Mouse (Mus musculus): ENCODE measurements at regions not wholly inside any gene's neighbourhood (a gene's known extent, or its start where the extent isn't known, plus 50 kb on each side); places are given as distances from the start of the nearest gene placed in this dataset.

DNA sequence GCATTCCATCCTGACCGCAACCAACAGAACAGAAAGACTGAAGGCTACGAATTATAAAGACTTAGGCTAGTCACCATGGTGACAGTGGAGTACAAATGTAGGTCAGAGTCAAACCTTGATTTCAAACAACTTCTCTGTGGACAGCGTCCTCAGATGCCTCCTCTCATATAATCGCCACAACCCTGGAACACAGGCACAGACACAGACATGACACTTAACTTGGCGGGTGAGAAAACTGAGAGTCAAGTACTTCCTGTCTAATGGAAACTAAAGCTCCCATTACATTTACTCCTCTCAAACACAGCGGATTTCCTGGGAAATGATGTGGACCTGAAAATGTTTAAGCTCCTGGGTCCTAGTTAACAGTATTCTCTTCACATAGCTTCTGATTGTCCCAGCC, 149.5 kb upstream of the Frmd6 start:
- 71% methylated on average over 6 of the region's 6 CpGs for WGBS (ENCODE audit: insufficient replicate concordance)
- no peaks in the 10 kb centered on the region for H3K27me3 ChIP-seq (ENCODE audit: control insufficient read depth, insufficient read depth, low read depth, low read length)
- H3K9ac ChIP-seq (ENCODE audit: low read depth, low read length), result no peak overlapping the region
- no peaks in the 10 kb centered on the region for H3K9me3 ChIP-seq (replicated peaks; ENCODE audit: control insufficient read depth, low read length)
- no peaks in the 10 kb centered on the region for H3K4me1 ChIP-seq (ENCODE audit: control insufficient read depth, low read depth, low read length)
- H3K36me3 ChIP-seq (ENCODE audit: control insufficient read depth, insufficient read depth), result no peaks in the 10 kb centered on the region
- H3K27ac ChIP-seq (ENCODE audit: low read length), result no peak overlapping the region
- H3K4me2 ChIP-seq (ENCODE audit: low read depth, low read length), result no peak overlapping the region
- ATAC-seq (ENCODE audit: low read depth), result no peak
- H3K4me3 ChIP-seq (ENCODE audit: low read depth, low read length), result no peak overlapping the region

DNA sequence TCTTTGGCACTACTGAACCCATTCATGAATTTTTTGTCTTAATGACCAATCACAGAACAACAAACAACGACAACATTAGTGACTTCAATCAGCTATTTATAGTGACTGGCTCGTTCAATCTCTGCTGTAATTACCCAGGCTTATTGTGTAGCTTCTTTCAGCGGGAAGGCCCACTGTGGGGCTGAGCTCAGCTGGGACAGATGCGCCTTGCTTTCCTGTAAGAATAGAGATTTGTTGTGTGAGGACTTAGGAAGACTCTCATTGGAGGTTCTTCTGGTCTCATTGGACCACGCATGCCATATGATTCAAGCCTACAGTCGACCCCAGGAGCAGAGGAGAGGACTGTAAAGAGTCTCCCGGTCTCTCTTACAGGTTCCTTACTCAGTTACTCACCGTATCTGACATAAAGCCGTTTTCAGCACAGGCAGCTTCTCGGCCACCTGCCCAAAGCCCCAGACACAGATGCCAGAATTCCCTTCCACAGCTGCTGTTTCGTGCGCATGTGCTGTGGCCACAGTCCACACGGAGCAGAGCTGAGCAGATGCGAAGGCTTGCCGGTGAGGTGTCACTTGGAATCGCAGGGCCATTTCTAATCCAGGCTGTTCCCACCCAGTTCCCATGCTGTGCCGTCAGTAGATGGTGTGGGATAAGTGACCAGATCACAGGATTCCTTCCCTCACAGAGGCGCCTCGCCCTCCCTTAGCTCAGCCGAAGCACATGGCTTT, 145.5 kb upstream of the Frmd6 start:
- H3K27me3 ChIP-seq (ENCODE audit: control insufficient read depth, insufficient read depth, low read depth, low read length), result no peaks in the 10 kb centered on the region

GRCm38 (mm10) chr12:70681407-70681990, 143.8 kb upstream of the Frmd6 start:
- Histone ChIP-seq H3K4me2 (ENCODE audit: low read depth, low read length) (no peak overlapping the region), H3K27ac (ENCODE audit: low read length) (no peak overlapping the region), H3K27me3 (ENCODE audit: control insufficient read depth, insufficient read depth, low read depth, low read length) (no peaks in the 10 kb centered on the region), H3K4me3 (ENCODE audit: low read depth, low read length) (no peak overlapping the region), H3K4me1 (ENCODE audit: control insufficient read depth, low read depth, low read length) (no peaks in the 10 kb centered on the region), H3K9ac (ENCODE audit: low read depth, low read length) (no peak overlapping the region), H3K9me3 (replicated peaks; ENCODE audit: control insufficient read depth, low read length) (no peaks in the 10 kb centered on the region), H3K36me3 (ENCODE audit: control insufficient read depth, insufficient read depth) (no peaks in the 10 kb centered on the region)
- no peak for ATAC-seq (ENCODE audit: low read depth)
- WGBS (ENCODE audit: insufficient replicate concordance), result 73% methylated on average over 8 of the region's 8 CpGs

More for the DNA sequence above, 145.5 kb upstream of the Frmd6 start:
- no peaks in the 10 kb centered on the region for H3K4me1 ChIP-seq (ENCODE audit: control insufficient read depth, low read depth, low read length)
- ATAC-seq (ENCODE audit: low read depth), result no peak
- 74% methylated on average over 20 of the region's 20 CpGs for WGBS (ENCODE audit: insufficient replicate concordance)
- no peak overlapping the region for H3K9ac ChIP-seq (ENCODE audit: low read depth, low read length)
- no peaks in the 10 kb centered on the region for H3K9me3 ChIP-seq (replicated peaks; ENCODE audit: control insufficient read depth, low read length)
- no peak overlapping the region for H3K4me2 ChIP-seq (ENCODE audit: low read depth, low read length)
- H3K36me3 ChIP-seq (ENCODE audit: control insufficient read depth, insufficient read depth), result no peaks in the 10 kb centered on the region
- H3K4me3 ChIP-seq (ENCODE audit: low read depth, low read length), result no peak overlapping the region
- no peak overlapping the region for H3K27ac ChIP-seq (ENCODE audit: low read length)

- no peaks in the 10 kb centered on the region for H3K36me3 ChIP-seq (ENCODE audit: control insufficient read depth, insufficient read depth)
- no peaks in the 10 kb centered on the region for H3K9me3 ChIP-seq (replicated peaks; ENCODE audit: control insufficient read depth, low read length)
- H3K4me1 ChIP-seq (ENCODE audit: control insufficient read depth, low read depth, low read length), result no peaks in the 10 kb centered on the region
- 75% methylated on average over 9 of the region's 9 CpGs for WGBS (ENCODE audit: insufficient replicate concordance)
- H3K27me3 ChIP-seq (ENCODE audit: control insufficient read depth, insufficient read depth, low read depth, low read length), result no peaks in the 10 kb centered on the region
- H3K9ac ChIP-seq (ENCODE audit: low read depth, low read length), result no peak overlapping the region
- no peak overlapping the region for H3K27ac ChIP-seq (ENCODE audit: low read length)
- H3K4me3 ChIP-seq (ENCODE audit: low read depth, low read length), result no peak overlapping the region
- no peak overlapping the region for H3K4me2 ChIP-seq (ENCODE audit: low read depth, low read length)
- no peak for ATAC-seq (ENCODE audit: low read depth)
These were observed 141.0 kb upstream of the Frmd6 start for GRCm38 (mm10) chr12:70684354-70684753.

- Histone ChIP-seq H3K9me3 (replicated peaks; ENCODE audit: control insufficient read depth, low read length) (no peaks in the 10 kb centered on the region), H3K27ac (ENCODE audit: low read length) (no peak overlapping the region), H3K4me2 (ENCODE audit: low read depth, low read length) (no peak overlapping the region), H3K27me3 (ENCODE audit: control insufficient read depth, insufficient read depth, low read depth, low read length) (no peaks in the 10 kb centered on the region), H3K4me1 (ENCODE audit: control insufficient read depth, low read depth, low read length) (no peaks in the 10 kb centered on the region), H3K9ac (ENCODE audit: low read depth, low read length) (no peak overlapping the region), H3K36me3 (ENCODE audit: control insufficient read depth, insufficient read depth) (no peaks in the 10 kb centered on the region), H3K4me3 (ENCODE audit: low read depth, low read length) (no peak overlapping the region)
- 66% methylated on average over 10 of the region's 10 CpGs for WGBS (ENCODE audit: insufficient replicate concordance)
- ATAC-seq (ENCODE audit: low read depth), result no peak
These were observed 139.9 kb upstream of the Frmd6 start for GRCm38 (mm10) chr12:70685432-70685831.

DNA sequence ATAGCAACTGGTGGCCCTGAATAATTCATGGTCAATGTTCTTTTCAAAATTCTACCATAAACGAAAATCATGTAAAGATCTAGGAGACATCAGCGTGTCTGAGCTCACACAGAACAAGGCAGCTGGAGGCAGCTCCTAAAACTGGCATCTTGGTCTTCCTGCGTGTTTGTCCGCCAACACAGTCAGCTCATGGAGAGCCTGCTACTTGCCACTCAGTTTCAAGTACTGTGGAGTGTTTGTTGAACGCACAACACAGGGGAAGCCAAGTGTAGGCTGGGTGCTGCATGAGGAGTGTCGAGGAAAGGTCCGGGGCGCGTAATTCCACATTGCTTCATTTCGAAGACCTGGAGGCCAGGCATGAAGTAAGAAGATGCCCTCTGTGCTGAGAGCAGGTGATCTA, 139.0 kb upstream of the Frmd6 start:
- Histone ChIP-seq H3K4me2 (ENCODE audit: low read depth, low read length) (no peak overlapping the region), H3K4me1 (ENCODE audit: control insufficient read depth, low read depth, low read length) (no peaks in the 10 kb centered on the region), H3K27me3 (ENCODE audit: control insufficient read depth, insufficient read depth, low read depth, low read length) (no peaks in the 10 kb centered on the region), H3K36me3 (ENCODE audit: control insufficient read depth, insufficient read depth) (no peaks in the 10 kb centered on the region), H3K4me3 (ENCODE audit: low read depth, low read length) (no peak overlapping the region), H3K9ac (ENCODE audit: low read depth, low read length) (no peak overlapping the region), H3K27ac (ENCODE audit: low read length) (no peak overlapping the region), H3K9me3 (replicated peaks; ENCODE audit: control insufficient read depth, low read length) (no peaks in the 10 kb centered on the region)
- 75% methylated on average over 10 of the region's 10 CpGs for WGBS (ENCODE audit: insufficient replicate concordance)
- ATAC-seq (ENCODE audit: low read depth), result no peak

GRCm38 (mm10) chr12:70686971-70687370, 138.3 kb upstream of the Frmd6 start:
- no peaks in the 10 kb centered on the region for H3K36me3 ChIP-seq (ENCODE audit: control insufficient read depth, insufficient read depth)
- H3K9ac ChIP-seq (ENCODE audit: low read depth, low read length), result no peak overlapping the region
- no peak overlapping the region for H3K4me2 ChIP-seq (ENCODE audit: low read depth, low read length)
- WGBS (ENCODE audit: insufficient replicate concordance), result 75% methylated on average over 12 of the region's 12 CpGs
- ATAC-seq (ENCODE audit: low read depth), result no peak
- H3K4me1 ChIP-seq (ENCODE audit: control insufficient read depth, low read depth, low read length), result no peaks in the 10 kb centered on the region
- no peaks in the 10 kb centered on the region for H3K27me3 ChIP-seq (ENCODE audit: control insufficient read depth, insufficient read depth, low read depth, low read length)
- no peak overlapping the region for H3K4me3 ChIP-seq (ENCODE audit: low read depth, low read length)
- H3K9me3 ChIP-seq (replicated peaks; ENCODE audit: control insufficient read depth, low read length), result no peaks in the 10 kb centered on the region
- no peak overlapping the region for H3K27ac ChIP-seq (ENCODE audit: low read length)

DNA sequence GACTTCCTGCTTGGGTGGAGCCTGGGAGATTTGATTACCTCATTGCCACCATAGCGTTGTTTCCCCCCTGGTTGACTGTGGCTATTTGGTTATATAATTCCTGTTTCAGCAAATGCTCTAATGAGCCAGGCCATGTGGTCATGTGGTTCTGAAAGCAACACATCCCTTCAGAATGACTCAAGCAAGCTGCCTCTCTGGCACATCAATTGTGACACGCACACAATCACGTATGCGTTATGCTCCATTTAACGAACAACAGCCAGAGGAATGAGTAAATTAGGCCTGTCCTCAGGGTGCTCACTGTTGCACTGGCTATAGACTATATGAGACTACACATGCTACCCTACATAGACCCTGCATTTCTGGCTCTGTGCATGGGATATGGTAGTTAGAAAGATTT, 130.2 kb upstream of the Frmd6 start:
- H3K4me1 ChIP-seq (ENCODE audit: control insufficient read depth, low read depth, low read length), result no peaks in the 10 kb centered on the region
- H3K36me3 ChIP-seq (ENCODE audit: control insufficient read depth, insufficient read depth), result no peaks in the 10 kb centered on the region
- WGBS (ENCODE audit: insufficient replicate concordance), result 68% methylated on average over 5 of the region's 5 CpGs

DNA sequence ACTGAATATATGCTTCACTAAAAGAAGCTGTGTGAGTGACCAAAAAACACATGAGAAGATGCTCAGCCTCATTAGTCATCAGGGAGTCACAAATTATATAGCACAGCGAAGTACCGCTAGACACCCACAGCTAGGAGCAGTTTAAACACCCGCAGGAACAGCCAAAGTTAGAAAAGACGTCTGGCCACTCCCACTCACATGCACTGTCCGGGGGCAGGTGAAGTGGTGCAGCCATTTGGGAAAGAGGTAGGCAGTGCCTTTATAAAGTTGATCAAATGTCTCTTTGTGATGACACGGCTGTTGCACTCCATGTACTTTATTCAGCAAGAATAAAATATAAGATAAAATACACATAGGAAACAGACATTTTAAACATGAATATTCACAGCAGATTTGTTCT, 129.1 kb upstream of the Frmd6 start:
- WGBS (ENCODE audit: insufficient replicate concordance), result 72% methylated on average over 6 of the region's 6 CpGs
- H3K9ac ChIP-seq (ENCODE audit: low read depth, low read length), result no peak overlapping the region
- H3K4me2 ChIP-seq (ENCODE audit: low read depth, low read length), result no peak overlapping the region
- ATAC-seq (ENCODE audit: low read depth), result no peak
- no peak overlapping the region for H3K4me3 ChIP-seq (ENCODE audit: low read depth, low read length)
- H3K36me3 ChIP-seq (ENCODE audit: control insufficient read depth, insufficient read depth), result no peaks in the 10 kb centered on the region
- H3K4me1 ChIP-seq (ENCODE audit: control insufficient read depth, low read depth, low read length), result no peaks in the 10 kb centered on the region; the same call in 1 of the 2 replicates
- no peaks in the 10 kb centered on the region for H3K9me3 ChIP-seq (replicated peaks; ENCODE audit: control insufficient read depth, low read length)
- H3K27me3 ChIP-seq (ENCODE audit: control insufficient read depth, insufficient read depth, low read depth, low read length), result no peaks in the 10 kb centered on the region
- no peak overlapping the region for H3K27ac ChIP-seq (ENCODE audit: low read length)

More for the DNA sequence above, 130.2 kb upstream of the Frmd6 start:
- H3K4me3 ChIP-seq (ENCODE audit: low read depth, low read length), result no peak overlapping the region
- ATAC-seq (ENCODE audit: low read depth), result no peak
- no peaks in the 10 kb centered on the region for H3K27me3 ChIP-seq (ENCODE audit: control insufficient read depth, insufficient read depth, low read depth, low read length)
- H3K4me2 ChIP-seq (ENCODE audit: low read depth, low read length), result no peak overlapping the region
- no peak overlapping the region for H3K9ac ChIP-seq (ENCODE audit: low read depth, low read length)
- no peaks in the 10 kb centered on the region for H3K9me3 ChIP-seq (replicated peaks; ENCODE audit: control insufficient read depth, low read length)
- H3K27ac ChIP-seq (ENCODE audit: low read length), result no peak overlapping the region

Measured in liver, embryonic 16.5 days (tissue).